Mouse (Mus musculus) E14TG2a.4 (cell line): Measurements from ENCODE around the gene Adamtsl1.

Experiments used
- CTCF ChIP-seq: conservative IDR thresholded peaks from 2 replicates; pipeline ENCODE4 v1.5.1; 2014; ENCODE audit warnings: low read length
- POU5F1 ChIP-seq: IDR thresholded peaks from 2 replicates; pipeline ENCODE4 v1.6.1; 2014; ENCODE audit warnings: low read length, borderline replicate concordance

DNA sequence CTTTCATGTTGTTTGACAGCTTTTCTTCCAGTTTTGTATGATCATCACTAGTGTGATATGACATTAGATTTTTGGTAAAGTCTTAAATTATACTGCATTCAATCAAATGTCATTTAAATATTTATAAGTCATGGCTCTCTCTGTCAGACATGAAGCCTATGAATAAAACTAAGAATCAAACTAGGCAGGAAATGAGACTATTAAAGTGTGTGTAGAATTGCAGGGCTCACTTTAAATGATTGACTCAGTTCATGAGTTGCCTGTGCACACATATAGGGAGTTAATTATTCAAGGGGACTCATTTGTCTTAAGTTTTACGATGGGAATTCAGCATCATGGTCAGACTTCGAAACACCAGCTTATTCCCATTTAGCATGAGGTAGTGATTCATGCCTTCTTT lies 71.5 kb downstream of the Adamtsl1 start:
- no peak for TF ChIP-seq CTCF
- TF ChIP-seq POU5F1: no peak
